Comparison of ENCODE assay signal across 24 mouse cellular contexts in genomic region chr4:66838071-66838470, GRCm38 (mm10). TPM values are rescaled to one million over a fixed set of nuclear protein-coding genes. Genes with fewer than 3 reads are reported as not detected.
DNase-seq lines count a peak whose midpoint lies in the region; ATAC-seq lines count a peak whose summit lies in the region.
"Had no signal": no experiment of that assay in that cellular context is flagged by ENCODE, and none has a peak within 500 bp of the region (broad histone marks: within the 10 kb centered on the region; RNA-seq: fewer than 3 reads in every experiment).

No protein-coding gene starts in this region.

- intact Hi-C loops in left cerebral cortex, postnatal 4 days (cut with DNase I): no loop called here

- no peaks in the 10 kb centered on the region for H3K9me3 ChIP-seq in embryonic facial prominence, embryonic 14.5 days (ENCODE audit: control insufficient read depth, low read length)
- no peaks in the 10 kb centered on the region for H3K9me3 ChIP-seq in embryonic facial prominence, embryonic 10.5 days

- no peak overlapping the region for H3K9ac ChIP-seq in embryonic facial prominence, embryonic 14.5 days (ENCODE audit: low read depth, low read length)

- H3K27me3 ChIP-seq in embryonic facial prominence, embryonic 14.5 days (replicated peaks; ENCODE audit: control insufficient read depth, insufficient read depth, low read length): no peaks in the 10 kb centered on the region
- no peaks in the 10 kb centered on the region for H3K27me3 ChIP-seq in embryonic facial prominence, embryonic 10.5 days (replicated peaks; ENCODE audit: low read depth, poor library complexity, severe bottlenecking)
- H3K27me3 ChIP-seq: CH12.LX, Patski had no signal

- ATAC-seq in embryonic facial prominence, embryonic 14.5 days (ENCODE audit: low read depth): no peak
- ATAC-seq: activated CD4-positive, CD25-positive, alpha-beta regulatory T cell, adult 4 months; CD4-positive, CD25-positive, alpha-beta regulatory T cell, adult 4 months; Patski had no signal

- 58% methylated on average over 2 of the region's 2 CpGs for WGBS in embryonic facial prominence, embryonic 14.5 days
- WGBS in embryonic facial prominence, embryonic 10.5 days: 86% methylated on average over 2 of the region's 2 CpGs

- DNase-seq in embryonic facial prominence, embryonic 14.5 days (ENCODE audit: low spot score): peak; percentile 16
- no peak for DNase-seq in embryonic facial prominence, embryonic 10.5 days (ENCODE audit: low spot score)
- DNase-seq in 3T3-L1 (ENCODE audit: low read depth, low spot score): peak; percentile 63
- peak; percentile 70 for DNase-seq in NIH3T3 (ENCODE audit: low read depth)
- DNase-seq in thymus, postnatal 25 days: no peak
- DNase-seq in left cerebral cortex, postnatal 4 days: no peak
- DNase-seq: adrenal gland, adult 2 months; adrenal gland, adult 8-10 months; adrenal gland, postnatal 10 days; adrenal gland, postnatal 14 days; adrenal gland, postnatal 25 days; adrenal gland, postnatal 36 days; B cell, adult 2 months; cerebellum, adult 11 months; cerebellum, adult 11-12 months; cerebellum, adult 18-20 months; cerebellum, adult 2 months; cerebellum, adult 8-10 months had no signal

- H3K36me3 ChIP-seq in embryonic facial prominence, embryonic 14.5 days (ENCODE audit: control insufficient read depth, insufficient read depth, low read length): no peaks in the 10 kb centered on the region
- no peaks in the 10 kb centered on the region for H3K36me3 ChIP-seq in embryonic facial prominence, embryonic 10.5 days (replicated peaks)
- H3K36me3 ChIP-seq: G1E had no signal

- no peak overlapping the region for H3K27ac ChIP-seq in embryonic facial prominence, embryonic 14.5 days (replicated peaks; ENCODE audit: low read depth, low read length)
- H3K27ac ChIP-seq in embryonic facial prominence, embryonic 10.5 days (replicated peaks): no peak overlapping the region

- H3K4me3 ChIP-seq in embryonic facial prominence, embryonic 14.5 days (ENCODE audit: low read depth, low read length): no peak overlapping the region
- H3K4me3 ChIP-seq in embryonic facial prominence, embryonic 10.5 days: no peak overlapping the region

- H3K4me2 ChIP-seq in embryonic facial prominence, embryonic 14.5 days (ENCODE audit: low read depth, low read length): no peak overlapping the region

- H3K4me1 ChIP-seq in embryonic facial prominence, embryonic 14.5 days (ENCODE audit: control insufficient read depth, insufficient read depth, low read length): no peaks in the 10 kb centered on the region
- H3K4me1 ChIP-seq in embryonic facial prominence, embryonic 10.5 days: no peaks in the 10 kb centered on the region

RNA-seq across cellular contexts. Expression of gene Tlr4, which starts 10.7 kb away (rescaled TPM):
- polyA plus RNA-seq in embryonic facial prominence, embryonic 14.5 days (2014; fragmentation: Nextera tagmentation; extraction: Ambion mirVana): 2.4 and 2.9 TPM in 2 replicates
- polyA plus RNA-seq in embryonic facial prominence, embryonic 10.5 days (2016; fragmentation: Nextera tagmentation; extraction: Ambion mirVana): 0.93 and 1.3 TPM in 2 replicates
- 1 to 10 TPM; 1.1 to 1.8 TPM for total RNA-seq in left cerebral cortex, postnatal 4 days (2021)
- total RNA-seq: MEL had no signal
- polyA plus RNA-seq: G1E had no signal

Comparison
In these comparisons a context has a peak if more than half of its experiments do, and no peak if none do; other contexts are left out.
1. DNase-seq: peak in embryonic facial prominence, embryonic 14.5 days (single experiment), 3T3-L1 (single experiment) and NIH3T3 (single experiment); none in embryonic facial prominence, embryonic 10.5 days (single experiment), thymus, postnatal 25 days (single experiment) and left cerebral cortex, postnatal 4 days (single experiment).